Mouse (Mus musculus) kidney, adult 2 months (tissue): ENCODE results near the gene Sh2b1.

ENCODE experiments used
- CTCF ChIP-seq: fragments of 200-500 bp; conservative IDR thresholded peaks from 2 replicates; pipeline ENCODE4 v1.5.1; 2011; ENCODE audit warnings: low read depth, mild to moderate bottlenecking, control low read depth, low read length, moderate library complexity, mixed read lengths; ENCODE audit not compliant: insufficient read depth, insufficient read length
- POLR2A ChIP-seq: fragments of 200-500 bp; IDR thresholded peaks from one replicate; pipeline ENCODE4 v1.6.1; 2011; ENCODE audit warnings: low read depth, low read length, control low read depth

- TF ChIP-seq CTCF (no peak), POLR2A (no peak)
Observed at GRCm38 (mm10) chr7:126474486-126474955, 703 bp downstream of the Sh2b1 start.
